Comparison of ENCODE assay signal across 23 mouse cellular contexts in genomic region chr17:79584246-79584800, GRCm38 (mm10). TPM values are rescaled to one million over a fixed set of nuclear protein-coding genes. Genes with fewer than 3 reads are reported as not detected.
DNase-seq lines count a peak whose midpoint lies in the region; ATAC-seq and TF ChIP-seq lines count a peak whose summit lies in the region.
"Had no signal": no experiment of that assay in that cellular context is flagged by ENCODE, and none has a peak within 500 bp of the region (broad histone marks: within the 10 kb centered on the region; RNA-seq: fewer than 3 reads in every experiment).

No protein-coding gene starts in this region.

- no peaks in the 10 kb centered on the region for H3K36me3 ChIP-seq in forebrain, embryonic 10.5 days (replicated peaks)
- H3K36me3 ChIP-seq: embryonic facial prominence, embryonic 10.5 days; heart, embryonic 15.5 days; hindbrain, embryonic 10.5 days; limb, embryonic 13.5 days; lung, embryonic 15.5 days had no signal

- H3K4me3 ChIP-seq in forebrain, embryonic 10.5 days: no peak overlapping the region
- H3K4me3 ChIP-seq in cerebellum, adult 2 months (replicated peaks; ENCODE audit: insufficient read depth, low read depth, low read length): no peak overlapping the region
- H3K4me3 ChIP-seq: embryonic facial prominence, embryonic 10.5 days; heart, adult 2 months; heart, embryonic 15.5 days; hindbrain, embryonic 10.5 days; limb, embryonic 13.5 days; lung, embryonic 15.5 days had no signal

- peak; percentile 92 for ATAC-seq in granulocyte monocyte progenitor cell, adult 5-6 weeks (replicated peaks; ENCODE audit: poor library complexity, severe bottlenecking)
- ATAC-seq in monocyte, adult 5-6 weeks (replicated peaks; ENCODE audit: insufficient number of reproducible peaks, low FRiP score, low TSS enrichment, poor library complexity, severe bottlenecking): peak; percentile 55
- ATAC-seq: forebrain, embryonic 14.5 days had no signal

- no peaks in the 10 kb centered on the region for H3K27me3 ChIP-seq in forebrain, embryonic 10.5 days (ENCODE audit: poor library complexity, severe bottlenecking)
- H3K27me3 ChIP-seq in cerebellum, adult 2 months (ENCODE audit: control insufficient read depth, insufficient read depth, low read length): no peaks in the 10 kb centered on the region
- H3K27me3 ChIP-seq: heart, embryonic 15.5 days; limb, embryonic 13.5 days; lung, embryonic 15.5 days had no signal

- peak; percentile 35 for DNase-seq in 416B (ENCODE audit: low read depth)
- peak; percentile 5 for DNase-seq in CD4-positive, CD25-positive, alpha-beta regulatory T cell, adult 2 months (ENCODE audit: low read depth, low spot score)
- no peak for DNase-seq in forebrain, embryonic 10.5 days (ENCODE audit: extremely low spot score, low spot score)
- DNase-seq in ovary, postnatal 36 days (ENCODE audit: low spot score): no peak
- no peak for DNase-seq in cerebellum, adult 2 months
- DNase-seq: adrenal gland, postnatal 10 days; cerebellum, adult 8-10 months; gastrocnemius, postnatal 10 days; heart, adult 2 months; kidney, adult 8-10 months; kidney, postnatal 36 days; lung, postnatal 4 days; midbrain, embryonic 14.5 days; retina, postnatal 1 day had no signal

- no peaks in the 10 kb centered on the region for H3K9me3 ChIP-seq in forebrain, embryonic 10.5 days
- H3K9me3 ChIP-seq: embryonic facial prominence, embryonic 10.5 days; heart, embryonic 15.5 days; hindbrain, embryonic 10.5 days; limb, embryonic 13.5 days; lung, embryonic 15.5 days had no signal

- TF ChIP-seq POLR2A in cerebellum, adult 2 months (IDR thresholded peaks at IDR 0.05; ENCODE audit: borderline replicate concordance, insufficient read depth, low read length): no peak

- H3K4me1 ChIP-seq in forebrain, embryonic 10.5 days: no peaks in the 10 kb centered on the region
- H3K4me1 ChIP-seq in cerebellum, adult 2 months (ENCODE audit: control insufficient read depth, insufficient read depth, low read length): no peaks in the 10 kb centered on the region
- H3K4me1 ChIP-seq: heart, embryonic 15.5 days; hindbrain, embryonic 10.5 days; lung, embryonic 15.5 days had no signal

- no peak for TF ChIP-seq CTCF in cerebellum, adult 2 months (IDR thresholded peaks at IDR 0.05; ENCODE audit: borderline replicate concordance, insufficient read depth, low read depth, low read length)

- H3K27ac ChIP-seq in forebrain, embryonic 10.5 days: no peak overlapping the region
- H3K27ac ChIP-seq in cerebellum, adult 2 months (ENCODE audit: insufficient read depth, low read length): no peak overlapping the region
- H3K27ac ChIP-seq: embryonic facial prominence, embryonic 10.5 days; heart, adult 2 months; heart, embryonic 15.5 days; hindbrain, embryonic 10.5 days; limb, embryonic 13.5 days; liver, embryonic 14.5 days; lung, embryonic 15.5 days had no signal

- WGBS in forebrain, embryonic 10.5 days: 87% methylated on average over 6 of the region's 6 CpGs
- WGBS in cerebellum, adult 2 months: 86% methylated on average over 6 of the region's 6 CpGs

RNA-seq across cellular contexts. Expression of gene Rmdn2, which starts 27.3 kb away (rescaled TPM):
- total RNA-seq in granulocyte monocyte progenitor cell, adult 5-6 weeks (2014; fragmentation: Nextera tagmentation): 0.95 and 15.0 TPM in 2 replicates
- 4.2 and 13.3 TPM in 2 replicates for total RNA-seq in granulocyte monocyte progenitor cell, adult 5-6 weeks (2017)
- 10.2 to 15.0 TPM (median 12.8 TPM) in 3 replicates for total RNA-seq in monocyte, adult 5-6 weeks (2017)
- 3.9 and 5.7 TPM in 2 replicates for polyA plus RNA-seq in forebrain, embryonic 10.5 days (2016; fragmentation: Nextera tagmentation; extraction: Ambion mirVana)
- polyA plus RNA-seq in cerebellum, adult 2 months (2012; rRNA removed): 8.0 and 11.2 TPM in 2 replicates

Comparison
In these comparisons a context has a peak if more than half of its experiments do, and no peak if none do; other contexts are left out.
1. DNase-seq: peak in 416B (single experiment) and CD4-positive, CD25-positive, alpha-beta regulatory T cell, adult 2 months (single experiment); none in forebrain, embryonic 10.5 days (single experiment), ovary, postnatal 36 days (single experiment) and cerebellum, adult 2 months (0 of 2).